Mouse (Mus musculus) right cerebral cortex, postnatal 10 days (tissue): ENCODE measurements around the gene Tspan5.

ENCODE experiments used
- DNase-seq, 2 experiments: peaks; one replicate each; pipeline ENCODE4 v3.0.0; 2021; ENCODE audit warnings: low spot score in 2 of 2

The Tspan5 gene

DNA sequence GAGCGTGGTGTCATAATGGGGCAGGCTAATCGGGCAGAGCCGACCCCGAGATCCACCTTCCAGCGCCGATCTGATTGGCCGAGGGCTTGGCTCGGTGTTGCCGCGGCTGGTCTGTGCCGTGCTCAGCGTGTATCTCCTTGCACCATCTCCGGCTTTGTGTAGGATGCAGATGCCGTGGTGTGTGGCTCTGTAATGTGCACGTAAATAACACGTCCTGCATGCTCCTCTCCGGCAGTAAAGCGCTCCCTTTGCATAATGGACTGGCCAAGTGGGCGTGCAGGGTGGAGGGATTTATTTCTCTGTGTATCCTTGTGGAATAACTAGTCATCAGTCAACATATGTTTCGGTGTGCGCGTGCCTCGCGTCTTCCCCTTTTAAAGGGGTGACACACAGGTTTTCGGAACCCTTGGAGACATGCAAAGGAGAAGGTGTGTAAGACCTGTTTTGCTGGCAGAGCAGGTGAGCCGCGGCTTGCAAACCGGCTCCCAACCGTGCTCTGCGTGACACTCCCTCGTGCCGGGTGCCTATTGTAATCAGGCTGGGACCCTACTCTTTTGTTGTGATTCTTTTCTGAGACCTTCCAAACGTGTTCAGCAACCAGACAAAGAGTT is 1.2 kb downstream of the Tspan5 start:
- DNase-seq: peak; percentile 81 to 86

DNA sequence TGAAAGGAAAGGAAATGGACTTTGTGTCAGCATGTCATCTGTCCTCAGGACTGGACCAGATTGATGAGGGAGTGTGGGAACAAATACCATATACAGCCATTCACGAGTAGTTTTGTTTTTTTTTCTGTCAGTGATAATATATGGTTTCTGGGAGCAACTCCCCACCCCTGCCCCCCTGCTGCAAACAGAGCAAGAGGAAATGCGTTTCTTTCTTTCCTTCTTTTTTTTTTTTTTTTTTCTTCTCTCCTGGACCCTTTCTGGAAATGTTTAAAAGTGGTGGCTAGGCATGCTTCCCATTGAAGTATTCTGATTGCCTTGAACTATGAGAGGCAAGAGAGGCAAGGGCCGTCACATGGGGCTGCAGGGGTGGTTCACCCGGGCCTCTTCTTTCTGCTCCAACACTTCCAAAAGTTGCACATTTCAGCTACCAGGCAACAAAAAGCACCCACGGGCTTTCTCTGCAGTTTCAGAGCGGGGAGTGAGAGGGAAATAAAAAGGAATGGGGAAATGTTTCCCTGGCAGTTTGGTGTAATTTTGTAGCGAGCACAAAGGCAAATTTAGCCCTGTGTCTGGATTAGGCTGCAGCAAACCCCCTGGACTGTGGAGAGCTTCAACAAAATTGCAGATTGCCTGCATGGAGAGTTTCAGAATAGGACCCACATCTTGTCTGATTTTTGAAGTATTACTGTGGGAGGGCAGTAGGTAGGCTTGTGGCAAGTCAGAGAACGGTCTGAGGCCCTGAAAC is 2.2 kb downstream of the Tspan5 start:
- no peak for DNase-seq

GRCm38 (mm10) chr3:138745091-138745490 is 3.1 kb downstream of the Tspan5 start:
- DNase-seq: no peak

GRCm38 (mm10) chr3:138745596-138745995 is 3.6 kb downstream of the Tspan5 start:
- no peak for DNase-seq

DNA sequence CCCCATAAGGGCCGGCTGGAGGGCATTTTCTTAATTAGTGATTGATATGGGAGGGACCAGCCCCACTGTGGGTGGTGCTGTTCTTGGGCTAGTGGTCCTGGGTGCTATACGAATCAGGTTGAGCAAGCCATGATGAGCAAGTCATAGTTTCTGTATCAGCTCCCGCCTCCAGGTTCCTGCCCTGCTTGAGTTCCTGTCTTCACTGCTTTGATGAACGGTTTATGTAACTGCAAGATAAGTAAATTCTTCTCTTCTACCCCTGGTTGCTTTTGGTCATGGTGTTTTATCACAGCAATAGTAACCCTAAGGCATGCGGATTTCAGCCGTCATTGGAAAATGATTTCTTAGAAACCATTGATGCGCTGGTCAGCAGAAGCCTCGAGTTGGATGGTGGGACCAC is 4.6 kb downstream of the Tspan5 start:
- no peak for DNase-seq

DNA sequence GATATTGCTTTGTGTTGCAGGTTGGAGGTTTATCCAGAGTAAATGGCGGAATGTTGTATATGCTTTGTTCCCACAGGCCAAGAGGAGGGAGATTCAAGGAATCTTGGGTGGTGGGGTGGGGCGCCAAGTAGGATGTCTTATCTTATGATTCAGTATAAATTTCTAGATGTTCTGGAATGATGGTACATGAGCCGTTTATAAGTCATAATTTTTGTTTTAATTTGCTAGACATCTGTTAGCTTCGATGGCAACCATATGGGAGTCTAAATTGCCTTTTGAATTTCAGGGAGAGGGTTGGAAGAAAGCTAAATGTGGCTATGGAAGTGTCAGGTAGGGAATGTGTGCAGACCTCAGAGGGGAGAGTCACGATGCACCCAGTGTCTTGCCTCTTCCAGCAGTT is 5.0 kb downstream of the Tspan5 start:
- no peak for DNase-seq

DNA sequence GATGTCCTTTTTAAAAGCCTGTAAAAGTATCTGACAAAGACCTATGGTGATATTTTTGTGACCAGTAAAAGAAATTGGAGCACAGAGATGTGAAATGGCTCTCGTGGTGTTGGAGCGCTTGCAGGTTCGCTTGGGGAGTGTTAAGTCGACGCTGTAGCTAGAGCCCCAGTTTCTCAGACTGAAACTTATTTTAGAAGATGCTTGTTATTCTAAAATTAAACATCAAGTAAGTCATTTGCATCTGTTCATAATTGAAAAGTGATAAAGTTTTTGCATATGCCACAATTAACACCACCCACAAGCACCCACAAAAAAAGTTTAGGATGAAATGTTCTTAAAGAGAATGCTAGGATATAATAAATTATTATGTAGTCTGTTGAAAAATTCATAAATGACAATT is 6.0 kb downstream of the Tspan5 start:
- DNase-seq: no peak

GRCm38 (mm10) chr3:138749645-138750044 is 7.7 kb downstream of the Tspan5 start:
- no peak for DNase-seq

GRCm38 (mm10) chr3:138751328-138751727 is 9.3 kb downstream of the Tspan5 start:
- DNase-seq: no peak

- DNase-seq: peak in 1 of 2 experiments; percentile 20
Measured at GRCm38 (mm10) chr3:138752056-138752455, 10.1 kb downstream of the Tspan5 start.

DNA sequence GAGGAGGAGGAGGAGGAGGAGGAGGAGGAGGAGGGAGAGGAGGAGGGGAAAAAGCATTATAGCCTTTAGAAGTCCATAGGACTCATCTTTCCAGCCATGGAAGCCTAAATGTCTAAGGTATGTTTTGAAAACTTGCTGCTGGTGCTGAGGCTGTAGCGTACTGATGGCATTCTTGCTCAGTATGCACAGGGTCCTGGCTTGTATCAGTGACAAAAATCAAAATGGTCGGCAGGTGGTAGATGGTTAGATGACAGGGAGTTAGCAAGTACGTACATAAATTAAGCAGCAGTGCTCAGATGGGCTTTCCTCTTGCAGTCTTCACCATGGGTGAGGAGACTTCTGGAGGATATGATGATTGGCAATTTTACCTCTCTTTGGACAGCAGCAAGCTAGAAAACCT is 10.8 kb downstream of the Tspan5 start:
- peak in 1 of 2 experiments; percentile 16 for DNase-seq

GRCm38 (mm10) chr3:138753182-138753885 is 11.3 kb downstream of the Tspan5 start:
- peak in 1 of 2 experiments; percentile 51 for DNase-seq

DNA sequence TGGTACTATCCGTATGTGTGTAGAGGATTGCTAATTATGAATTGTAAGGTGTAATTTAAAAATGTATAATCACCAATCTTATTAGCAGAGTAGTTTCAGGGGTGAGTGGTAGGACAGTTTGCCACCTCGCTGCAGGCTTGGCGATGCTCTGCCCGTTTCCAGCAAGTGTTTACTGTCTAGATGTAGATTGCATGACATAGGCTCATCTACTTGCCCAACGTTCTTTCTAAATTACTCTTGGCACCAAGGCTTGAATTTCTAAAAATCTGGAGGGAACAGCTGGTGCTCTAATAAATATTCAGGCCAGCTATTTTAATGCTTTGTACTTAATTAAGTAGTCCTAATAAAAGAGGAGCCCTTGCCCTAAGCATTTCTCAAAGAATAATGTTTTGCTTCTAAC is 12.3 kb downstream of the Tspan5 start:
- DNase-seq: no peak

- DNase-seq: no peak
Measured at GRCm38 (mm10) chr3:138757283-138757682, 15.3 kb downstream of the Tspan5 start.

GRCm38 (mm10) chr3:138759968-138760684 is 18.1 kb downstream of the Tspan5 start:
- no peak for DNase-seq

GRCm38 (mm10) chr3:138760685-138761119 is 18.7 kb downstream of the Tspan5 start:
- DNase-seq: no peak

DNA sequence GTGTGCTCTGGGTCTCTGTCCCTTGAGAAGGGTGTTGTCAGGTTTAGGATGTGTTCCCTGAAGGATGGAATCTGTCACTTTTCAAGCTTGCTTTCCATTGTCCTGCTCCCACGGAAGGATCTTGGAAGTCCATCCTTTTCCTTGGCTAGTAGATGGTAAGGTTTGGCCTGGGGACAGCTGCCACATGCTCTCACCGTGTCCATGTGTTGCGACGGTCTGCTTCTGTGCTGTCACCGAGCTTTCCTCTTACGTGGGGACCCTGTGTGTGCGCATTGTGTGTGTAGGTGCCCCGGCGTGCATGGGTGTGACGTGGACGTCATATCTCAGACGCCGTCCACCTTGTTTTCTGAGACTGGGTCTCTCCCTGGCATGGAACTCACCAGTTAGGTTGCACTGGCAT is 19.5 kb downstream of the Tspan5 start:
- no peak for DNase-seq

DNA sequence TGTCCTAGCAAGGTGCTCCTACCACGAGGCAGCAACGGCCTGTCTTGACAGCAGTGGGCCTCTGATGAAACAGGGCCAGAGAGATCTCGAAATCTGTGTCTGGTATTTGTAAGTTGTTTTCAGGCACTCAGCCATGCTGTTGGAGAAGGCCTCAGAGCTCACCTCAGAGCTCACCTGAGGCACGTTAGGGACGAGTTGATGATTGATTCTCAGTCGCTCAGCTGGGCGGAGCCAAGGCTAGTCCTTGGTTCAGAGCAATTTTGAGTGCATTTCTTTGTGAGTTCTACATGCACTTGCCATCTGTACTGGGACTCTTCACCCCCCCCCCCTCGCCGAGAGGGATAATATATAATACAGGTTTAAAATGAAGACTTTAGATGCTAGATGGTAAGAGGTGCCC is 21.9 kb downstream of the Tspan5 start:
- DNase-seq: no peak

GRCm38 (mm10) chr3:138764782-138765181 is 22.8 kb downstream of the Tspan5 start:
- DNase-seq: no peak

DNA sequence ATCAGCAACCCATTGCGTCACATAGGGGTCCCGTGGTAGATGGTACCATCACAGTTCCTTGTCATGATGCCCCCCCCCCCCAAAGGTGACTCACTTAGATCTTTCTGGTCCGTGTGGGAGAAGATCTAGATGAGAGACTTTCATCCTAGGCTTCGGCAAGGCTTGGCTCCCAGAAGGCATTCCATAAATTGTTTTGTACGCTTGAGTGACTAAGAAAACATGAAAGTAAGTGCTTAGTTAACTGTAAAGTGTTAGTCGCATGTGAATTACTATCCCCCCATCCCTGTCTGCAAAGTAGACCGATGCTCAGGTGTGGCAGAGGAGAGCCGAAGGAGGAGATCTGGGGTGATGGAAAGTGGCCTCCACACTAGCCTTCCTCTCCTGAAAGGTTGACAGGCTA is 25.0 kb downstream of the Tspan5 start:
- DNase-seq: no peak

- DNase-seq: no peak
Measured at GRCm38 (mm10) chr3:138768541-138769093, 26.6 kb downstream of the Tspan5 start.
